Mouse (Mus musculus) thymus, adult 2 months (tissue): ENCODE results near the gene Cux2.

ENCODE experiments used
- CTCF ChIP-seq: fragments of 200-500 bp; IDR thresholded peaks from 2 replicates; pipeline ENCODE4 v1.5.1; 2012; ENCODE audit warnings: mild to moderate bottlenecking, control low read depth, low read length, moderate library complexity, borderline replicate concordance; ENCODE audit not compliant: control insufficient read depth, poor library complexity, insufficient read depth; ENCODE audit errors: extremely low read depth
- POLR2A ChIP-seq: fragments of 200-500 bp; IDR thresholded peaks from 2 replicates; pipeline ENCODE4 v1.6.1; 2012; ENCODE audit warnings: mild to moderate bottlenecking, low read length, control low read depth, moderate library complexity; ENCODE audit not compliant: control insufficient read depth, poor library complexity, insufficient read depth; ENCODE audit errors: extremely low read depth

GRCm38 (mm10) chr5:122014671-122015070 lies 35.2 kb downstream of the Cux2 start:
- TF ChIP-seq POLR2A (no peak), CTCF (no peak)
